Mouse (Mus musculus): Measurements from ENCODE around the gene Olfr1043.

DNA sequence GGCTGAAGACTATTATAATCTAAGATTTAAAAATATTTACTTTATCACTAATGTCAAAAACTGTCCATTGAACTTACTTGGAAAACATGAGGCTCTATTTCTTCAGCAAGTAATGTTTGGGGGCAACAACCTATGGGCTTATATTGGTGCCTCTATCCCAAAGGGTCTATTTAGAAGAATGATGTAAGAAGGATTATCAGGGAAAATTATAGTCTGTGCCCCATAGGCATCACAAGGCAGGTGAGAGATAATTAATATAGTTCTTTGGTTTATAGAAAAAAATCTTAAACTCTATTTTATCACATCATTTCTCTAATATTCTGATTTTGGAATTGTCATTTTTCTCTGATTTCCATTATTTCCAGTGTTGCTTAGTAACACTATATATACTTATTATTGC lies 10.4 kb upstream of the Olfr1043 start, which contains the start of gene Olfr1044:
- TF ChIP-seq POLR2A (IDR thresholded peaks at IDR 0.05; ENCODE audit: insufficient read depth, low read depth, low read length) = no peak
- no peak for TF ChIP-seq CTCF (IDR thresholded peaks at IDR 0.05; ENCODE audit: insufficient read depth, low read depth, low read length)
